Mouse (Mus musculus) frontal cortex, postnatal 10 days (tissue): Measurements from ENCODE around the gene Luc7l3.
A peak's percentile ranks its signal among the peaks of the same experiment; 100 is the strongest.

ENCODE experiments used
- DNase-seq, 2 experiments: peaks; one replicate each; pipeline ENCODE4 v3.0.0; 2022; ENCODE audit warnings: low spot score in 2 of 2, mixed read lengths in 1 of 2

Luc7l3 gene

GRCm38 (mm10) chr11:94338347-94338746, 16.6 kb upstream of the Luc7l3 start:
- no peak for DNase-seq

DNA sequence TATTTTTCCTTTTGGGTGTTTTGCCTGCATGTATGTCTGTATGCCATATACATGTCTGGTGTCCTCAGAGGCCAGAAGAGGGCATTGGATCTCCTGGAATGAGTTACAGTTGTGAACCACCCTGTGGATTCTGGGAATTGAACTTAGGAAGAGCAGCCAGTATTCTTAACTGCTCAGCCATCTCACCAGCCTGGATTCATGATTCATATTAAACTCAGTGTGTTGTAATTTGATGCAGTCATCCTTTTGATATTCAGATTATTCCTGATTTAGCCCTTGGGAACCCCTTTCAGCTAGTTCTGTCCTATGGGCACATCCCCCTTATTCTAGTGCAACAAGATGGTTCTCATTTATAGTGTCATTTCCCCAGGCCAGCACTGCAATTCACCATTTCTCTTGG, 14.8 kb upstream of the Luc7l3 start:
- DNase-seq = no peak

- DNase-seq = no peak
Measured at GRCm38 (mm10) chr11:94334386-94334968, 12.7 kb upstream of the Luc7l3 start.

GRCm38 (mm10) chr11:94332726-94333125, 10.9 kb upstream of the Luc7l3 start:
- no peak for DNase-seq

GRCm38 (mm10) chr11:94330211-94330610, 8.4 kb upstream of the Luc7l3 start:
- DNase-seq = no peak

DNA sequence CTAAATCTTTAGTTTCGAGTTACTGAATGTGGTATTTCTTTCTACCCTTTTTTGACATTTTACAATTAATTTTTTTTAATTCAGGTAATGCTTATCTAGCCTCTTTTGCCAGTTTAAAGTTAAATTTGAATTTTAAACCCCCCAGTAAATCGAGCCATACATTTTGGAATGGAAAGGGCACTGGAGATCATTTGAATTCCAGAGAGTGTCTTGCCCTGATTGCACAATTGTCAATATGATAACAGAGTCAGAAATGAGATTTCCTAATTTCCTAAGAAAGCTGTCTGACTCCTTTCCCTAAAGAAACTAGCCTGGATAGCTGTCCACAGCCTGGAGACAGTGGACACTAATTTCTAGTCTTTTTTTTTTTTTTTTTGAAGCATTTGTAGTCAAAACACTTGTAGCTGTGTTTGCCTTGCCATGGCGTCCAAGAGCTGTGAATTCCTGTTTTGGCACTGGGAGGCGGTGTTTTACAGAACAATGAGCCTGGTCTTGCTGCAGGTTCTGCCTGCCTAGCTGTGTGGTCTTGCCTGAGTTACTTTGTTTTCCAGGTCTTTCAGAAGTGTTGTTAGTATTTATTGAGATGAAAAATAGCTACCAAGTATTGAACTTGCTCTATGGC, 7.6 kb upstream of the Luc7l3 start:
- DNase-seq = peak in 1 of 2 experiments; percentile 62

DNA sequence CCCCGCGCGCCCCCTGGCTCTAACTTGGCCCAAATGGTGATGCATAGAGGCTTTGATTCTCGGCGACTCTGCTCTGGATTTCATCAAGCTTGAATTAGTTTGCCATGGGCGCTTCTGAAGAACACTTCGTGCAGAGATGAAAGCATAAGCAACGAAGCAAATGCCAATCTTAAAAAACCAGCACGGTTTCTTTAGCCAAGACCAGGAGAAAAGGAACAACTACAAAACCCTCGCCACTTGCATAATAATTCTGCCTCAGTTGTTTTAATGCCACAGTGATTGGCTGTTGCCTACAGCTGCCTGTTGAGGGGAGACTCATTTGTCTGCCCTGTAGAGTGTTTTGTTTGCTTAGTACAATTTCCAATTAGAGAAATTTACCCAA, 6.8 kb upstream of the Luc7l3 start:
- no peak for DNase-seq

GRCm38 (mm10) chr11:94327693-94328643, 6.2 kb upstream of the Luc7l3 start, which contains the start of gene Ankrd40:
Gene Ankrd40, plus strand, starts transcription at chr11:94328001.
- DNase-seq = peak; percentile 94 to 97

DNA sequence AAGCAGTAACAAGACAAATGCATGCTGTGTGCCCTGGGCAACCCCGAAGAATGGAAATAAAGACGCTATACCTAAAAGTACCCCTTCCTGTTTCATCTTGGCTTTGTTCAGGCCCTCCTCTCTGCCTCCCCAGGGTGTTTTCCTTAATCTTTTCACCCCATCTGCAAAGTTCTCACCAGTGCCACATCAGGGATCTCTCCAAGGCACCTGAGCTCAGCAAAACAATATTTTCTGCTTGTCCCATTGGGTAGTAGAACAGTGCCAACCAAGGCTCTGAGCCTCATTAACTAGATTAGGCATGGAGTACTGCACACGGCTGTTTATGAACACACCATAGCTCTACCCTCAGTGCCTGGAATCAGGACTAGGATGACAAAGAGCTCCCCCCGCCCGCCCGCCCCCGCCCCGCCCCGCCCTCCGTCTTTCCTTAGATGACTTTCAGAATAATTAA, 5.2 kb upstream of the Luc7l3 start:
- no peak for DNase-seq

- no peak for DNase-seq
Measured at GRCm38 (mm10) chr11:94324618-94325017, 2.8 kb upstream of the Luc7l3 start.

DNA sequence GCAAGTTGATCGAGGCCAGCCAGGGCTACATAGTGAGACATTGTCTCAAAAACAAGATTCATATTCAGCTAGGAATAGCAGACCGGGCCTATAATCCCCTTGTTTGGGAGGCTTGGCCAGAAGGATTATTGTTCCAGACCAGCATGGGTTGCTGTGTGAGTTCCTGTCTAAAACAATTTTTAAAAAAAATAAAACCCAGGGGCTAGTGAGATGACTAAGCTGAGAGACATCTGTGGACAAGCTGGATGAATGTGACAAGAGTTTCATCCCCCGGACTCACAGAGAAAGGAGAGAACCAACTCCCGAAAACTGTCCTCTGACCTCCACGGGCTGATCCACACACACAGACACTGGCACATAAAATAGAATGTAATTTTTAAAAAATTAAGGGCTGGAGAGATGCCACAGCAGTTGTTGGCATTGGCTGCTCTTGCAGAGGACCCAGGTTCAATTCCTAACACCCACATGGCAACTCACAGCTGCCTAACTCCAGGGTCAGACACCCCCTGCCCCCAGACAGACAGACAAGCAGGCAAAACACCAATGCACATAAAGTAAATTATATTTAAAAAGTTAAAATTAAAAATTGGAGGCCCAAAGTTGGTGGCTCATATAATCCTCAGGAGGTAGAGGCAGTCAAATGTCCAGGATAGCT, 1.6 kb upstream of the Luc7l3 start:
- DNase-seq = no peak

DNA sequence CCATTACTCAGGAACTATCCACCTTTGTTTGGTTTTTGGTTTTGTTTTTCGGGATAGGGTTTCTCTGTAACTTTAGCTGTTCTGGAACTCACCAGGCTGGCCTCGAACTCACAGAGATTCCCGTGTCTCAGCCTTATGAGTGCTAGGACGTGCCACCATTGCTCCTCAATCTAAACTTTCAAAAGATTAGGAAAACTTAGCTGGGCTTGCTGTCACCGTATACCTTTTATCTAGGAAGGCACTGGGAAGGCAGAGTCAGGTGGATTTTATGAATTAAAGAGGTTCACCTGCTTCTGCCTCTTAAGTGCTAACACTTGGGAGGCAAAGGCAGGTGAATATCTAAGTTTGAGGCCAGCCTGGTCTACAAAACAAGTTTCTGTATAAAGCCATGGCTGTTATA, 848 bp upstream of the Luc7l3 start:
- DNase-seq = no peak

DNA sequence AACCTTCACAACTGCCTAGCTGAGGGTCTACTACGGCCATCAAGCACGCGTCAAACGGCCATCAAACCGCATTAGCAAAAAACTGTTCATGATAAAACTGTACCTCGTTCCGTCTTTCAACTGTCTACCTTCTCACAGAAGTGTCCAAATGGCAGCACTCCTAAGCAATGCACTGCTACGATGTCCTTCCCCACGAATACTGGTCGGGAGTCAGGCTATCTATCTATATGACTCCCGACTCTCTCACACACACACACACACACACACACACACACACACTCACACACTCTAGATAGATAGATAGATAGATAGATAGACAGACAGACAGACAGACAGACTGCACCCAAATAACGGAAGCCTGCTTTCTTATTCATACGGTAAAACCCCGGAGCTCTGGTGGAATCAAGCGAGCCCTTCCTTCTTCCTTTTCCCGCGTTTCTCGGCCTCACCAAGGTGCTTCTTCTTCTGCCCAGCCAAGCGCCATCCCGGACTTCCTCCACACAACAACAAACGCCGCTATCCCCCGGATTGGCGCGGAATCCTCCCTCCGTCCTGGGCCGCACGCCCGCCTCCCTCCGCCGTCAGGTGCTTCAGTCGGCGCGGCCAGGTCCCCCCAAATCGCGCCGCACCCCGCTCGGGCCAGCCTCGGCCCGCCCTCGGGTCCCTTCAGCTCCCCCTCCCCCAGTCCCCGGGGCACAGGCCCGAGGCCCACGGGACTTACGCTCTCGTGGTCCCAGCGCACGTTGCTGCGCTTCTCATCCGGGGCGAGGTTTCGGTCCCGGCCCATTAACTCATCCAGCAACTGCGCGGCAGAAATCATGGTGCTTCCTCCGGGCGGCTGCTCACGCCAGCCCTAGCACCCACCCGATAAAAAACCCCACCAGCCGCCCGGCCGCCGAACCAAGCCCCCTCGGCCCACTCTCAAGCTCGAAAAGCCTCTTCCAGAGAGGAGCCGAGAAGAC, 538 bp downstream of the Luc7l3 start:
- DNase-seq = peak in 1 of 2 experiments; percentile 58

DNA sequence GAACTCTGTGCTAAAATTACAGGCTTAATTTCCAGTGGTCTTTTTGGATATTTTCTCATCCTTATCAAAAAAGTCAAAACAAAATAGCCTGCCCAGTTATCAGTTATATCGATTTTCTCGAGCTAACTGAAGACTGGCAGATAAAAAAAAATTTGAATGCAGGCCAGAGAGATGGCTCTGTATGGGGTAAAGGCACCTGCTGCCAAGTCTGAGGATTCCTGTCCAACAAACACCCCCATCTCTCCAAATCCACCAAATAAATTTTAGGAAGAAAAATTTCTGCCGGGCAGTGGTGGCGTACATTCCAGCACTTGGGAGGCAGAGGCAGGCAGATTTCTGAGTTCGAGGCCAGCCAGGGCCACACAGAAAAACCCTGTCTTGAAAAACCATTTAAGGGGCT, 3.7 kb downstream of the Luc7l3 start:
- DNase-seq = no peak

GRCm38 (mm10) chr11:94317515-94317914, 4.3 kb downstream of the Luc7l3 start:
- DNase-seq = no peak

DNA sequence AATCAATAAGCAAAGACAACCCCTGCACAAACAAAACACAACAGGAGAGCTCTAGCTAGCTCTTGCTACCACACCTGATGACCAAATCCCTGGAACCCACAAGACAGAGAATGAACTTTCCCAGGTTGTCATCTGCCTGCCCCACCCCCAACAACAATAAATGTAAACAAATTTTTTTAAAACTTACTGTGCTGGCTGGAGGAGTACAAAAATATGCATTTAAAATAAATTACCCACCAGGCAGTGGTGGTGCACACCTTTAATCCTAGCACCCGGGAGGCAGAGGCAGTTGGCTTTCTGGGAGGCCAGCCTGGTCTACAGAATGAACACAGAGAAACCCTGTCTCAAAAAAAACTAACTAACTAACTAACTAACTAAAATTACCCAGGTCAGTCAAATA, 4.8 kb downstream of the Luc7l3 start:
- DNase-seq = no peak

- DNase-seq = no peak
Measured at GRCm38 (mm10) chr11:94316528-94316927, 5.3 kb downstream of the Luc7l3 start.

DNA sequence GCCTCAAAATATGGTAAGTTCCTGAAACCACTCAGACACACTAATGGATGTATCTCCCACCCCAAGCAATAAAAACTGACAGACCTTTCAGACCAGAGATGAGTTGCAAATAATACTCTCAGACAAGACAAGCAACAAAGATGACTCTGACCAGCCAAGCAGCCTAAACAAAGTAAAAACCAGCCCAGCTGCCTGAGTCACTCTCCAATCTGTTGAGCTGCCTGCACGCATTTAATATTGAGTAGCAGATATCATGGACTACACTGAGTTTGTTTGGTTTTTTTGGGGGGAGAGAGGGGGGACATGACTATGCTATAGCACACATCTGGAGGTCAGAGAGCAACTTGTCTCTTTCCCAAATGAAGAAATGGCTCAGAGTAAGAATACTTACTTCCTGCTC, 6.5 kb downstream of the Luc7l3 start:
- no peak for DNase-seq

DNA sequence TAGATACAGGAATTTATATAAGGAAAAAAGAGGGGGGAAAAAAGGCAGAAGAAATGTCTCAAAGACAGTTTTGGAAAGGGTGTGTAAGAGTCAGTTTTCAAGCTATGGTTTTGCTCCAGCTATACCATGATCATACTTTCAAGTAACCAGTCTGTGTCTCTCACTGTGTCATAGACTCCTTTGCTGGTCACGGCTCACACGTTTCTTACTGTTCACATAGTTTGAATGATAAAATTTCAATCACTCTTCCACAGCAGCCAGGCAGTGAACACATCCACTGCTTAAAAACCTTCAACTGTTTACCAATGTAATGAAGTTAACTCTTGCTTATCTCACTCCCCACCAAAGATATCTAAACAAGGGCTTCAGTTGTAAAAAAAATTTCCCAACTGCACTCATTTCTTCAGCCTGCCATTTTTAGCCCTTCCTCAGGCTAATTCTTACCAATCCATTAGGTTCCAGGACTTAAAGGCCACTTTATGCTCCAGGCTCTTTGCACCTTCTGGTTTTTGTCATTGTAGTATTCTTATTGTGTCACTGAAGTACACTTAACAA, 7.6 kb downstream of the Luc7l3 start:
- DNase-seq = no peak

GRCm38 (mm10) chr11:94312733-94313132, 9.1 kb downstream of the Luc7l3 start:
- no peak for DNase-seq
